Mouse (Mus musculus): ENCODE data around the gene Tnfsfm13. TPM values are rescaled to one million over a fixed set of nuclear protein-coding genes. Genes with fewer than 3 reads are reported as not detected.

The Tnfsfm13 gene
- total RNA-seq, 2 experiments from 2014 or later, result 1.2 to 1.9 TPM

DNA sequence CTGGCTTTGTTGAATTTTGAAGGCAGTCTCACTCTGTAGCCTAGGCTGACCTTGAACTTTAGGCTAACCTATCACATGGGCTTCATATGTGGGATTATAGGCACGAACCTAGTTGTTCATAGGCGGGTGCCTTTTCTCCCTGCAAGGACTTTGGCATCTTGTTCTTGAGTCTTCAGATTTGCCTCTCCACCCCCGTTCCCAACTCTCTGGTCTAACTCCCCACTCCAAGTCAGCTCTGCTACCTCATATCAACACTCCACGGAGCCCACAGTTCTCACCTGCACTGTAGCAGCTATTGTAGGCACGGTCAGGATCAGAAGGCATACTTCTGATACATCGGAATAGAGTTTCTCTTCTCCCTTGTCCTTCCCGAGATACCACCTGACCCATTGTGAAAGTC, 12.3 kb downstream of the Tnfsfm13 start:
- intact Hi-C loops (cut with DNase I), result loop anchor here (5.0 kb wide), 2 partner anchors 119 to 194 kb away; partner anchors contain the start of genes Fgf11 and Tmem95
- DNase-seq, result no peak
- Histone ChIP-seq H3K4me3 (no peak overlapping the region; the same call in 1 of the 2 replicates), H3K27ac (peak overlapping the region; percentile 99)
- TF ChIP-seq CTCF (IDR thresholded peaks at IDR 0.05), result no peak

- Histone ChIP-seq H3K4me3 (peak overlapping the region; percentile 93), H3K27ac (peak overlapping the region; percentile 99)
- peak; percentile 93 for TF ChIP-seq CTCF (IDR thresholded peaks at IDR 0.05)
- intact Hi-C loops (cut with DNase I), result loop anchor here (1.0 to 5.0 kb wide), 4 partner anchors 32 to 194 kb away; partner anchors contain the start of genes Fgf11 and Tmem95
- DNase-seq, result peak; percentile 88
These were observed 12.9 kb downstream of the Tnfsfm13 start for GRCm38 (mm10) chr11:69682840-69683533.

GRCm38 (mm10) chr11:69682209-69682839, 13.6 kb downstream of the Tnfsfm13 start:
- intact Hi-C loops (cut with DNase I), result loop anchor here (1.0 to 5.0 kb wide), 4 partner anchors 33 to 195 kb away; partner anchors contain the start of genes Fgf11 and Tmem95
- H3K27ac ChIP-seq, result peak overlapping the region; percentile 99
- DNase-seq, result no peak
- TF ChIP-seq CTCF (IDR thresholded peaks at IDR 0.05), result no peak
- H3K4me3 ChIP-seq, result peak overlapping the region; percentile 93

DNA sequence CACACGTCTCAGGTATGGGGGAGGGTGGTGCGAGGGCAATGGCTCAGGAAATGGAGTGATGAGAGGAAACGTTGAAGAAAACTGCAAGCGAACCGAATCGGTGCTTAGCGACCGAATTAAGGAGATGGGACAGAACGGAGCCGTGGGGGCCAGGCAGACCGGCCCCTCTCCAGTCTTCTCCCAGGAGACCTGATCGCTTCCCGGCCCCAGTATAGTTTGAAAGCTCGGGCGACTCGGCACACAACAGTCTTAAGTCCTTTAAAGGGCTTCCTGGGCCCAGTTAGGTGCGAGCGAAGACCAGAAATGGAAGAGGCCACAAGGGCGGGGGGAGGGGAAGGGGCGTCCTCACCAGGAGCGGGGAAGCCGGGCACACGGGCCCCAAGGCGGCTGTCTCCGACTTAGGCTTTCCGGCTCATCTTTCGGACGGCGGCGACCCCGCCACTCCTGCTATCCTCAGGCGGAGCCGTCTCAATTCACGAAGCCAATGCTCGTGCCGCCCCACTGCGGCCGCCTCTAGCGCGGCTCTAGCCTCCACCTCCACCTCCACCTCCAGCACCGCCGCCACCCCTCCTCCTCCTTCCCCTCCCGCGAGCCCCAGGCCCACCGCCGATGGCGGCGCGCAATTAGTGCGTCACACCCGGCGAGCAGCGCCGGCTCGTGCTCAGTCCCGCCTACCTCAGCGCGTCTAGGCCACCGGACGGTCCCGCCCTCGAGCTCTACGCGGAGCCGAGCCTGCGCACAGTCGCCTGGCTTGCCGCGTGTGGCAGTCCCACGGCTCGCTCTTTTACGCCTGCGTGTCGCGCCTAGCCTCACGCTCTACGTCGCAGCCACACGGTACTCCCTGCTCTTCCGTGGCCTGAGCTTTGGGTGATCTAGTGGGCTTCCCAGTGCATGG, 14.3 kb downstream of the Tnfsfm13 start, which contains the start of gene Senp3:
Senp3 (minus strand) TSS at position 771 of the 895 bp plus-strand sequence.
- intact Hi-C loops (cut with DNase I), result loop anchor here (1.0 to 5.0 kb wide), 4 partner anchors 34 to 196 kb away; partner anchors contain the start of genes Fgf11 and Tmem95
- peak within 1 kb of the TSS; percentile 99 for H3K27ac ChIP-seq
- peak within 1 kb of the TSS; percentile 93 for H3K4me3 ChIP-seq
- TF ChIP-seq CTCF (IDR thresholded peaks at IDR 0.05), result no peak
- peak; percentile 99 for DNase-seq

DNA sequence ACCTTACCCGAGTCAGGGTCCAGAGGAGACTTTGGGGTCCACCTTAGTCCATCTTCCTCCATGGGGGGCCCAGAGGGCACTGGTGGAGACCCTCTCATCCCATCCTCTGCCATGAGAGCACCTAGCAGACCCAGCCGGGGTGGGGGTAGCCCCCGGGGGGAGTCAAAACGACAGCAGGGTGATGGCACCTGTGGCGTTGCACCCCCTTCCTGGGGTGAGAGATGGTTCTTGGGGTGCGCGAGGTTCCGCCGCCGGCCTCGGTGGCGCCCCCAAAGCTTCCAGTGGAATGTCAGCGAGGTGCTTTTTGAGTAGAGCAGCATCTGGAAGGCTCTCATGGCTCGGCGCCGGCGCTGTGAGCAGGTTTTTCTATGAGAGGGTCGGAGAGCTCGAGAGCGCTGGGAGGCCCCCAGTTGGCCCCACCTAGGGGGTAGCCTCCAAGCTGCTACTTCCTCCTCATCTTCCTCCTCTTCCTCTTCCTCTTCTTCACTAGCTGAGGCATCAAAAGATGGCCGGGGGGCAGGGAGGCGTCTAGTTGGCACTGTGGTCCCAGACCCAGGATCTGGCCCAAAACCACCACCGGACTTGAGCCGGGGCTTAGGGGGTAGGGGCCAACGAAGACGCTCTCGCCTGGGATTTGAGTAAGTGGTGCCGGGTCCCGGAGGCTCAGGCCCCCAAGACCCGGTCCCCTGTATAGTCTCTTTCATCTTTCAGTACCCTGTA, 15.6 kb downstream of the Tnfsfm13 start:
- intact Hi-C loops (cut with DNase I), result loop anchor here (5.0 kb wide), 2 partner anchors 122 to 197 kb away; partner anchors contain the start of genes Fgf11 and Tmem95
- no peak for TF ChIP-seq CTCF (IDR thresholded peaks at IDR 0.05)

DNA sequence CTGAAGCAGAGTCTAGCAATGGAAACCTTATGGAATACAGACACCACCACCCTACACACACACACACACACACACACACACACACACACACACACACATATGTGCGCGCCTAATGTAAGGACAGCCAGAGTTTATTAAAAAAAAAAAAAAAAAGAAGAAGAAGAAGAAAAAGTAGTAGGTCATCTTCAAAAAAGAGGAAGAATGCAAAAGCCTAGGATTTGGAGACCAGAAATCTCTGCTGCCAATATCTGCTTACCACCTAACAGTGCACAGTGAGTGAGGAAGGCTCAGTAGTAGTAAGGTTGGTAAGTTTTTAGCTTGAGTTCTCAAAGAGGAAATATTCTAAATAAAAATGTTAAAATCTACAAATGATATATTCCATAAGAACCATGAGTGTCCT, 16.8 kb downstream of the Tnfsfm13 start:
- no peak overlapping the region for H3K4me3 ChIP-seq
- TF ChIP-seq CTCF (IDR thresholded peaks at IDR 0.05), result no peak
- intact Hi-C loops (cut with DNase I), result no loop called here
- H3K27ac ChIP-seq, result no peak overlapping the region
- no peak for DNase-seq

More for the DNA sequence above, 15.6 kb downstream of the Tnfsfm13 start:
- no peak overlapping the region; the same call in 1 of the 2 replicates for H3K27ac ChIP-seq
- no peak for DNase-seq
- peak overlapping the region; percentile 93 for H3K4me3 ChIP-seq

- DNase-seq, result peak; percentile 99
- peak within 1 kb of the TSS; percentile 100 for H3K4me3 ChIP-seq
- H3K27ac ChIP-seq, result peak within 1 kb of the TSS; percentile 97
- no peak for TF ChIP-seq CTCF (IDR thresholded peaks at IDR 0.05)
- intact Hi-C loops (cut with DNase I), result no loop called here
These were observed 23.6 kb downstream of the Tnfsfm13 start, which contains the start of gene Eif4a1 for GRCm38 (mm10) chr11:69672211-69672706. Eif4a1 (minus strand) TSS chr11:69672423.

DNA sequence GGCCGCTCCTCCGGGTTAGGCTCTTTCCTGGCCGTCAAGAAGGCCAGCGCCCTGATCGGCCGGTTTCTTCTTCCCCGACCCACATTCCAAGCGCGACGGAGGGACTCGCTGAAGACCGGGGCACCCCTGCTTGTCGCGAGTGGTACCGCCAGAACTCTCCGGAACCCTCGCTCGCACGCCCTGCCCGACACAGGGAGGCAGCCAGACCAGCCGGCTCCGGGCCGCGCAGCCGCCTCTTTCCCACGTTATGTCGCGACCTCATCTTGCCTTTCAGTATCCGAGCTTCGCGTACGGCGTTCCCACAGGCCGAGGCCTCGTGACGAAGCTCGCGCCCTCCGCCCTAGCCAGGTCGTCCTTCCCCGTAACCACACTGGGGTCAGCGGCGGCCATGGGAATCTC, 24.2 kb downstream of the Tnfsfm13 start:
- no peak; the same call in 1 of the 2 replicates for TF ChIP-seq CTCF (IDR thresholded peaks at IDR 0.05)
- intact Hi-C loops (cut with DNase I), result no loop called here
- Histone ChIP-seq H3K4me3 (peak overlapping the region; percentile 100), H3K27ac (peak overlapping the region; percentile 97)
- no peak for DNase-seq

GRCm38 (mm10) chr11:69670786-69671725, 24.8 kb downstream of the Tnfsfm13 start:
- intact Hi-C loops (cut with DNase I), result no loop called here
- DNase-seq, result peak; percentile 98
- no peak; the same call in 1 of the 2 replicates for TF ChIP-seq CTCF (IDR thresholded peaks at IDR 0.05)
- H3K4me3 ChIP-seq, result peak overlapping the region; percentile 100
- H3K27ac ChIP-seq, result peak overlapping the region; percentile 97

GRCm38 (mm10) chr11:69666665-69667005, 29.3 kb downstream of the Tnfsfm13 start:
- no peak overlapping the region for H3K4me3 ChIP-seq
- DNase-seq, result no peak
- no peak for TF ChIP-seq CTCF (IDR thresholded peaks at IDR 0.05)
- intact Hi-C loops (cut with DNase I), result loop anchor here (10.0 kb wide), 1 partner anchor 328 kb away; the partner anchor contains the start of genes Gabarap and Phf23
- H3K27ac ChIP-seq, result no peak overlapping the region
